Mouse (Mus musculus) kidney, adult 2 months (tissue): Measurements from ENCODE around the gene Hist1h2bn. TPM values are rescaled to one million over a fixed set of nuclear protein-coding genes. Genes with fewer than 3 reads are reported as not detected.
"Not testable (repeated sequence)": the region's sequence is repeated elsewhere in the genome, so short reads cannot be mapped to it uniquely, and the experiment has no call there.

Experiments used
- DNase-seq: peaks from one replicate; pipeline ENCODE4 v3.0.0; 2021
- H3K27ac ChIP-seq: fragments of 200-500 bp; 2 replicates; pipeline ENCODE4 v1.5.1; 2012; ENCODE audit warnings: low read depth, low read length, control low read depth, inconsistent platforms; ENCODE audit not compliant: insufficient read depth
- H3K27me3 ChIP-seq: fragments of 200-500 bp; replicated peaks from 2 replicates; pipeline ENCODE4 v1.6.1; 2012; ENCODE audit warnings: mild to moderate bottlenecking, moderate library complexity, low read length, inconsistent platforms; ENCODE audit not compliant: control insufficient read depth, insufficient read depth
- H3K36me3 ChIP-seq: fragments of 200-500 bp; 2 replicates; pipeline ENCODE4 v1.6.1; 2012; ENCODE audit warnings: mild to moderate bottlenecking, moderate library complexity, low read length, inconsistent platforms; ENCODE audit not compliant: control insufficient read depth, insufficient read depth
- H3K4me1 ChIP-seq: fragments of 200-500 bp; 2 replicates; pipeline ENCODE4 v1.6.1; 2011; ENCODE audit warnings: low read length; ENCODE audit not compliant: control insufficient read depth, insufficient read depth
- H3K4me3 ChIP-seq: fragments of 200-500 bp; 2 replicates; pipeline ENCODE4 v1.5.1; 2011; ENCODE audit warnings: mild to moderate bottlenecking, low read depth, low read length, control low read depth; ENCODE audit not compliant: insufficient read depth
- CTCF ChIP-seq: fragments of 200-500 bp; conservative IDR thresholded peaks from 2 replicates; pipeline ENCODE4 v1.5.1; 2011; ENCODE audit warnings: low read depth, mild to moderate bottlenecking, control low read depth, low read length, moderate library complexity, mixed read lengths; ENCODE audit not compliant: insufficient read depth, insufficient read length
- POLR2A ChIP-seq: fragments of 200-500 bp; IDR thresholded peaks from one replicate; pipeline ENCODE4 v1.6.1; 2011; ENCODE audit warnings: low read depth, low read length, control low read depth
- WGBS: fragments of 180-500 bp; shearing (Covaris S2); methylation state at CpG from one replicate; pipeline ENCODE4 v1.1.7; 2018; 5-methylcytosine and 5-hydroxymethylcytosine counted together
- polyA plus RNA-seq: library from polyadenylated mRNA; depleted of rRNA; stranded (reverse); fragments of >200 nt; gene quantifications from 2 replicates; pipeline ENCODE4 v1.2.3, GENCODE M21; 2012

The Hist1h2bn gene
- polyA plus RNA-seq, 1 experiment = not detected

DNA sequence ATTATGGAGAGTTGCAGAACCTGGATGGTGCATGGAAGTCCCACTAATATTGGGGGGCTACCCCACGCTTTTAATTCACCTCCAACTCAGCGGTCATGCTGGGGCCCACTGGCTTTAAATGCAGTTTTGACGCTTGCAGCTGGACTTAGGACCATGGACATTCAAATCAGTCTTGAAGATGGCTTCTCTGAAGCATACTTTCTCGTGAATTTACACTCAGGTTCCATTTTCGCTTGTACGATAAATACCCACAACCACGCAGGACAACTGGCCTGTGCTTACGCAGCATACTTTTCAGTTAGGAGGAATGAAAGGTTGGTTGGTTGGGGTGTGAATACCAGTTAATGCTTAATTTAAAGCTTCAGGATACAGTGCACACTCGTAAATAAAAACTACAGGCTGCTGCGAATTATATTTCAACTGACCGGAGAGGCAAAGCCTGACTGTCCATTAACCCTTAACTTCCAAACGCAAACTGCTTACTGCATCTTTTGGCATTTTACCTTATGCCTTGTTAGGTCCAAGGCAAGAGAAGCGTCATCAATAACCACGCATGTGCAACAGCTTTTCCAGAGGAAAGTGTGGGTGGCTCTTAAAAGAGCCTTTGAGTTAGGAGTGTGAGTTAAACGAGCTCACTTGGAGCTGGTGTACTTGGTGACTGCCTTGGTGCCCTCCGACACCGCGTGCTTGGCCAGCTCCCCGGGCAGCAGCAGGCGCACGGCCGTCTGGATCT is 38.6 kb upstream of the Hist1h2bn start:
- H3K4me1 ChIP-seq = peaks cover 10% of the 10 kb centered on the region; the same call in 1 of the 2 replicates
- H3K27me3 ChIP-seq = no peaks in the 10 kb centered on the region
- no peak overlapping the region for H3K4me3 ChIP-seq
- TF ChIP-seq POLR2A = no peak
- no peak for TF ChIP-seq CTCF
- under 1% methylated on average over 22 of the region's 22 CpGs for WGBS
- DNase-seq = no peak
- no peak overlapping the region for H3K27ac ChIP-seq
- no peaks in the 10 kb centered on the region for H3K36me3 ChIP-seq

GRCm38 (mm10) chr13:21715864-21716539 is 37.9 kb upstream of the Hist1h2bn start, which contains the start of the genes Hist1h2bl and Hist1h2ai:
Gene Hist1h2bl (minus strand): TSS chr13:21716143.
Gene Hist1h2ai (plus strand): TSS chr13:21716422.
- DNase-seq = peak; percentile 90
- TF ChIP-seq POLR2A = peak; percentile 14
- under 1% methylated on average over 35 of the region's 50 CpGs for WGBS

DNA sequence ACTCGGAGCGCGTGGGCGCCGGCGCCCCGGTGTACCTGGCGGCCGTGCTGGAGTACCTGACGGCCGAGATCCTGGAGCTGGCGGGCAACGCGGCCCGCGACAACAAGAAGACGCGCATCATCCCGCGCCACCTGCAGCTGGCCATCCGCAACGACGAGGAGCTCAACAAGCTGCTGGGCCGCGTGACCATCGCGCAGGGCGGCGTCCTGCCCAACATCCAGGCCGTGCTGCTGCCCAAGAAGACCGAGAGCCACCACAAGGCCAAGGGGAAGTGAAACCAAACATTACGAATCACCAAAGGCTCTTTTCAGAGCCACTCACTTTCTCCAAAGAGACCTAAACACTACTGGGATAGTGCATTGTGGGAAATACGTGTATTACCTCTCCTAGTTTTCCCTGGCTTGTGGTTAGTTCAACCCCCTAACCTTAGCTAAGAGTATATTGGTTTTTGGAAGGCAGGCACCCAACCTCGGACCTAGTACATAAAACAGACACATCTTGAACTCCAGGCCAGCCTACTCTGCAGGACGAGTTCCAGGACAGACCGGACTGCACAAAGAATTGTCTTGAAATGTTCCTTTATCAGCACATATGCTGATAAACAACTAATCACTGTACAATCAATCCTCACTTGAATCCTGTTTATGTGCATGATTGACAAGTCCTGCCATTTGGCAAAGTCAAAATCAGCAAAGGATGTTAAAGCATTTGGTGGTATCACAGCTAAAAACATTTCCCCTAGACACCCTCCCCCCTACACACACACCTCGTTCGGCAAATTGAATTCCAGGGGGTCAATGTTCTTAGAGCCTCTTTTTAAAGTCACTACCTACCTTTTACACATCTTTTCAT is 37.2 kb upstream of the Hist1h2bn start:
- H3K4me1 ChIP-seq = peaks cover 10% of the 10 kb centered on the region; the same call in 1 of the 2 replicates
- 1% methylated on average over 15 of the region's 38 CpGs for WGBS

More at GRCm38 (mm10) chr13:21715864-21716539, 37.9 kb upstream of the Hist1h2bn start, which contains the start of the genes Hist1h2bl and Hist1h2ai:
- peak within 1 kb of the TSS; percentile 63 for H3K4me3 ChIP-seq
- H3K27ac ChIP-seq = peak within 1 kb of the TSS; percentile 72; the same call in 1 of the 2 replicates
- not testable (repeated sequence) for H3K36me3 ChIP-seq, H3K27me3 ChIP-seq
- H3K4me1 ChIP-seq = peaks cover 10% of the 10 kb centered on the region; the same call in 1 of the 2 replicates

DNA sequence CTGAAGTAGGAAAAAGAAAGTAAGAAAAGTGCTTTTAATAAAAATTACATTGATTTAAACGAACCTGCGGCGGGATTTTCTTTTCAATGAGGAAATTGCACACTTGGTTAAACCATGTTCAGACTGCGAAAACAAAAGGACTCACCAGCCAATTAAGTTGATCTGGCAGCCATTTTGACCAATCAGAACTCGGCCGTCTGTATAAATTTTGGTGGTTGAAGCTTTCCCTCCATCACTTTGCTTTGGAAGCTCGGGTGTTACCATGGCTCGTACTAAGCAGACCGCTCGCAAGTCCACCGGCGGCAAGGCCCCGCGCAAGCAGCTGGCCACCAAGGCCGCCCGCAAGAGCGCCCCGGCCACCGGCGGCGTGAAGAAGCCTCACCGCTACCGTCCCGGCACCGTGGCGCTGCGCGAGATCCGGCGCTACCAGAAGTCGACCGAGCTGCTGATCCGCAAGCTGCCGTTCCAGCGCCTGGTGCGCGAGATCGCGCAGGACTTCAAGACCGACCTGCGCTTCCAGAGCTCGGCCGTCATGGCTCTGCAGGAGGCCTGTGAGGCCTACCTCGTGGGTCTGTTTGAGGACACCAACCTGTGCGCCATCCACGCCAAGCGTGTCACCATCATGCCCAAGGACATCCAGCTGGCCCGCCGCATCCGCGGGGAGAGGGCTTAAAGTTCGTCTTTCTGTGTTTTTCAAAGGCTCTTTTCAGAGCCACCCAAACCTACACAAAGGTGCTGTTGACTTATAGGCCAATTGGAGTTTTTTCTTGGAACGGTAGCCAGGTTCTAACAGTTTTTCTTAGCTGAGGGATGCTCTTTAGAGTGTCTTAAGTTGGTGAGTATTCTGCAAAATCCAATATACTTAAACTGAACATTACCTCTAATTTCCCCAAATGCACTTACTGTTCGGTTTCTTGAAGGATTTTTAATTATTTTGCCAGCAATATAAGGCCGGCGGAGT is 36.2 kb upstream of the Hist1h2bn start, which contains the start of gene Hist1h3h:
Gene Hist1h3h (plus strand): TSS at position 263 of the 961 bp plus-strand sequence.
- not testable (repeated sequence) for H3K36me3 ChIP-seq, H3K27ac ChIP-seq, H3K27me3 ChIP-seq
- Histone ChIP-seq H3K4me1 (peaks cover 10% of the 10 kb centered on the region), H3K4me3 (peak within 1 kb of the TSS; percentile 43)
- 9% methylated on average over 32 of the region's 56 CpGs for WGBS
- DNase-seq = peak; percentile 81

More for the DNA sequence above, 37.2 kb upstream of the Hist1h2bn start:
- DNase-seq = peak; percentile 18
- H3K4me3 ChIP-seq = peak overlapping the region; percentile 63
- not testable (repeated sequence) for H3K36me3 ChIP-seq, H3K27me3 ChIP-seq, H3K27ac ChIP-seq

- H3K4me3 ChIP-seq = no peak overlapping the region
- DNase-seq = no peak
- WGBS = 89% methylated on average over 4 of the region's 4 CpGs
- peaks cover 1% of the 10 kb centered on the region; the same call in 1 of the 2 replicates for H3K27me3 ChIP-seq
- peaks cover 10% of the 10 kb centered on the region for H3K4me1 ChIP-seq
- no peaks in the 10 kb centered on the region for H3K36me3 ChIP-seq
- H3K27ac ChIP-seq = no peak overlapping the region
- TF ChIP-seq CTCF (no peak), POLR2A (no peak)
Observed at GRCm38 (mm10) chr13:21718381-21719080, 35.4 kb upstream of the Hist1h2bn start.

DNA sequence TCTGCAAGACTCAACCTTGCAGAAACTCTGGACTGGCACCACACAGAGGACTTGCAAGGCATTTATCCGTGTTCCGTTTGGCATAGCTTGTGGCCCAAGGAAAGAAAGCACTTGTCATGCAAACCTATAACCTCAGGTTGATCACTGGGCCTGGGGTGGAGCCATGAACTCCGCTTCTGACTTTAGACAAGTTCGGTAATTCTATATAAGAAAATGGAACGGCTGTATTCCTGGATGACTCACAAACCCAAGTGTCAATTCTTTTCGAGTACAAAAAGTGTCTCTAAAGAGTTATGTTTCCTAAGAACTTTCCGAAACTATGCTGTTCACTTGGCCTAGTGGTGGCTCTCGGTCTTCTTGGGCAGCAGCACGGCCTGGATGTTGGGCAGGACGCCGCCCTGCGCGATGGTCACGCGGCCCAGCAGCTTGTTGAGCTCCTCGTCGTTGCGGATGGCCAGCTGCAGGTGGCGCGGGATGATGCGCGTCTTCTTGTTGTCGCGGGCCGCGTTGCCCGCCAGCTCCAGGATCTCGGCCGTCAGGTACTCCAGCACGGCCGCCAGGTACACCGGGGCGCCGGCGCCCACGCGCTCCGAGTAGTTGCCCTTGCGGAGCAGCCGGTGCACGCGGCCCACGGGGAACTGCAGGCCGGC is 32.7 kb upstream of the Hist1h2bn start:
- WGBS = 3% methylated on average over 26 of the region's 44 CpGs
- H3K27ac ChIP-seq = not testable (repeated sequence)

More for the DNA sequence above, 32.7 kb upstream of the Hist1h2bn start:
- H3K27me3 ChIP-seq, DNase-seq, H3K4me1 ChIP-seq, H3K36me3 ChIP-seq: not testable (repeated sequence)
- peak overlapping the region; percentile 58 for H3K4me3 ChIP-seq
